ENCODE assay signal across 8 mouse cellular contexts in genomic region chr11:69997070-69997509, GRCm38 (mm10). TPM values are rescaled to one million over a fixed set of nuclear protein-coding genes. Genes with fewer than 3 reads are reported as not detected.
DNase-seq lines count a peak whose midpoint lies in the region; ATAC-seq and TF ChIP-seq lines count a peak whose summit lies in the region.

No protein-coding gene starts in this region.

- DNase-seq in kidney, postnatal 25 days: peak; percentile 93 to 97
- peak; percentile 90 for DNase-seq in lung, embryonic 14.5 days
- peak; percentile 90 for DNase-seq in thymus, adult 2 months

- no peak for TF ChIP-seq CTCF in bone marrow, adult 2 months (IDR thresholded peaks at IDR 0.05; ENCODE audit: control insufficient read depth, insufficient read depth, low read length)
- TF ChIP-seq CTCF in embryonic fibroblast, embryonic 13.5 days (IDR thresholded peaks at IDR 0.05; ENCODE audit: borderline replicate concordance, insufficient read depth, low read length): no peak
- TF ChIP-seq CTCF in lung, embryonic 14.5 days (IDR thresholded peaks at IDR 0.05; ENCODE audit: low read depth): no peak
- no peak for TF ChIP-seq CTCF in thymus, adult 2 months (IDR thresholded peaks at IDR 0.05; ENCODE audit: borderline replicate concordance, control insufficient read depth, extremely low read depth, insufficient read depth, low read length, poor library complexity)

- WGBS in bone marrow, adult 2 months: 2% methylated on average over 41 of the region's 44 CpGs
- 2% methylated on average over 20 of the region's 44 CpGs for WGBS in heart, embryonic 15.5 days
- WGBS in lung, embryonic 14.5 days: 1% methylated on average over 40 of the region's 44 CpGs
- WGBS in neural tube, embryonic 15.5 days: under 1% methylated on average over 39 of the region's 44 CpGs
- WGBS in thymus, adult 2 months: 2% methylated on average over 42 of the region's 44 CpGs

- H3K36me3 ChIP-seq in heart, embryonic 15.5 days: peaks cover 31% of the 10 kb centered on the region
- peaks cover 42% of the 10 kb centered on the region for H3K36me3 ChIP-seq in lung, embryonic 14.5 days (ENCODE audit: insufficient read depth)
- peaks cover 36% of the 10 kb centered on the region for H3K36me3 ChIP-seq in neural tube, embryonic 15.5 days
- H3K36me3 ChIP-seq in thymus, adult 2 months (ENCODE audit: control insufficient read depth, insufficient read depth, low read length): peaks cover 17% of the 10 kb centered on the region

- H3K4me1 ChIP-seq in bone marrow, adult 2 months (ENCODE audit: control insufficient read depth, insufficient read depth, low read length): peaks cover 4% of the 10 kb centered on the region
- 0 out of 2 replicates have a peak, but pooled peaks cover 3% of the 10 kb centered on the region for H3K4me1 ChIP-seq in embryonic fibroblast, embryonic 13.5 days (ENCODE audit: control insufficient read depth, insufficient read depth, low read length)
- H3K4me1 ChIP-seq in heart, embryonic 15.5 days (replicated peaks): peaks cover 48% of the 10 kb centered on the region
- peaks cover 15% of the 10 kb centered on the region for H3K4me1 ChIP-seq in lung, embryonic 14.5 days (ENCODE audit: insufficient read depth)
- H3K4me1 ChIP-seq in neural tube, embryonic 15.5 days: peaks cover 56% of the 10 kb centered on the region
- peaks cover 15% of the 10 kb centered on the region for H3K4me1 ChIP-seq in thymus, adult 2 months (replicated peaks; ENCODE audit: control insufficient read depth, insufficient read depth, low read length)

- peak overlapping the region; percentile 65 for H3K4me2 ChIP-seq in heart, embryonic 15.5 days
- H3K4me2 ChIP-seq in lung, embryonic 14.5 days: peak overlapping the region; percentile 63
- H3K4me2 ChIP-seq in neural tube, embryonic 15.5 days: peak overlapping the region; percentile 73

- peak; percentile 22 for ATAC-seq in CD4-positive, CD25-positive, alpha-beta regulatory T cell, adult 4 months
- ATAC-seq in heart, embryonic 15.5 days (replicated peaks; ENCODE audit: insufficient number of reproducible peaks, insufficient read depth, low FRiP score, low read depth): peak; percentile 61
- ATAC-seq in lung, embryonic 14.5 days (ENCODE audit: insufficient read depth): peak; percentile 59
- peak; percentile 9 for ATAC-seq in neural tube, embryonic 15.5 days (ENCODE audit: low FRiP score)

- peak overlapping the region; percentile 99 for H3K9ac ChIP-seq in heart, embryonic 15.5 days
- peak overlapping the region; percentile 85 for H3K9ac ChIP-seq in lung, embryonic 14.5 days
- H3K9ac ChIP-seq in neural tube, embryonic 15.5 days (replicated peaks): peak overlapping the region; percentile 83

- H3K27me3 ChIP-seq in heart, embryonic 15.5 days: no peaks in the 10 kb centered on the region
- no peaks in the 10 kb centered on the region for H3K27me3 ChIP-seq in lung, embryonic 14.5 days (ENCODE audit: insufficient read depth, low read length)
- no peaks in the 10 kb centered on the region for H3K27me3 ChIP-seq in neural tube, embryonic 15.5 days (replicated peaks)
- H3K27me3 ChIP-seq in thymus, adult 2 months (ENCODE audit: control insufficient read depth, insufficient read depth, low read length): no peaks in the 10 kb centered on the region

- H3K9me3 ChIP-seq in heart, embryonic 15.5 days (replicated peaks): no peaks in the 10 kb centered on the region
- H3K9me3 ChIP-seq in lung, embryonic 14.5 days (ENCODE audit: low read depth, low read length): no peaks in the 10 kb centered on the region
- H3K9me3 ChIP-seq in neural tube, embryonic 15.5 days (replicated peaks): no peaks in the 10 kb centered on the region

- TF ChIP-seq POLR2A in bone marrow, adult 2 months (IDR thresholded peaks at IDR 0.05; ENCODE audit: borderline replicate concordance, control insufficient read depth, low read depth, low read length): peak; percentile 56; the same call in 1 of the 2 replicates
- TF ChIP-seq POLR2A in embryonic fibroblast, embryonic 13.5 days (IDR thresholded peaks at IDR 0.05; ENCODE audit: low read depth, low read length): peak; percentile 62
- peak; percentile 70; the same call in 1 of the 2 replicates for TF ChIP-seq POLR2A in thymus, adult 2 months (IDR thresholded peaks at IDR 0.05; ENCODE audit: control insufficient read depth, extremely low read depth, insufficient read depth, low read length, poor library complexity)

- peak overlapping the region; percentile 89 for H3K4me3 ChIP-seq in bone marrow, adult 2 months (replicated peaks; ENCODE audit: control insufficient read depth, low read depth, low read length)
- H3K4me3 ChIP-seq in embryonic fibroblast, embryonic 13.5 days (ENCODE audit: insufficient read depth, low read length): peak overlapping the region; percentile 79
- H3K4me3 ChIP-seq in heart, embryonic 15.5 days: peak overlapping the region; percentile 96
- H3K4me3 ChIP-seq in lung, embryonic 14.5 days (ENCODE audit: low read depth, low read length): peak overlapping the region; percentile 98
- peak overlapping the region; percentile 89 for H3K4me3 ChIP-seq in neural tube, embryonic 15.5 days (replicated peaks)
- H3K4me3 ChIP-seq in thymus, adult 2 months (ENCODE audit: control insufficient read depth, insufficient read depth, low read length): peak overlapping the region; percentile 88

- H3K27ac ChIP-seq in bone marrow, adult 2 months (ENCODE audit: control insufficient read depth, insufficient read depth, low read depth, low read length, poor library complexity): peak overlapping the region; percentile 98
- H3K27ac ChIP-seq in embryonic fibroblast, embryonic 13.5 days (ENCODE audit: insufficient read depth, low read length): peak overlapping the region; percentile 94
- peak overlapping the region; percentile 99 for H3K27ac ChIP-seq in heart, embryonic 15.5 days
- H3K27ac ChIP-seq in lung, embryonic 14.5 days (ENCODE audit: low read depth): peak overlapping the region; percentile 98
- H3K27ac ChIP-seq in neural tube, embryonic 15.5 days (replicated peaks): peak overlapping the region; percentile 94
- peak overlapping the region; percentile 91 for H3K27ac ChIP-seq in thymus, adult 2 months (ENCODE audit: control insufficient read depth, insufficient read depth, low read length)

RNA-seq across cellular contexts. Expression of gene Phf23, which starts 1.5 kb away (rescaled TPM):
- polyA plus RNA-seq in CD4-positive, CD25-positive, alpha-beta regulatory T cell, adult 4 months (2017; shearing (Covaris generic)): 10 to 100 TPM; 41.3 to 43.5 TPM
- 26.8 and 72.4 TPM in 2 replicates for polyA plus RNA-seq in bone marrow, adult 2 months (2011; ENCODE audit: insufficient read depth, insufficient read length, low replicate concordance, missing spikeins)
- polyA plus RNA-seq in embryonic fibroblast, embryonic 13.5 days (2011; ENCODE audit: insufficient read length, low read depth, missing spikeins): 78.6 and 89.1 TPM in 2 replicates
- 38.4 and 42.4 TPM in 2 replicates for polyA plus RNA-seq in heart, embryonic 15.5 days (2015; fragmentation: Nextera tagmentation; extraction: Ambion mirVana)
- 41.1 and 42.8 TPM in 2 replicates for polyA plus RNA-seq in lung, embryonic 14.5 days (2014; fragmentation: Nextera tagmentation; extraction: Ambion mirVana)
- polyA plus RNA-seq in neural tube, embryonic 15.5 days (2015; fragmentation: Nextera tagmentation; extraction: Ambion mirVana): 53.5 and 57.8 TPM in 2 replicates
- polyA plus RNA-seq in thymus, adult 2 months (2012; rRNA removed): 36.5 and 43.4 TPM in 2 replicates

RNA-seq across cellular contexts. Expression of gene Dvl2, which starts 3.3 kb away (rescaled TPM):
- polyA plus RNA-seq in CD4-positive, CD25-positive, alpha-beta regulatory T cell, adult 4 months (2017; shearing (Covaris generic)): 1 to 10 TPM; 4.0 to 4.6 TPM
- polyA plus RNA-seq in bone marrow, adult 2 months (2011; ENCODE audit: insufficient read depth, insufficient read length, low replicate concordance, missing spikeins): 4.4 and 12.8 TPM in 2 replicates
- 27.7 and 32.1 TPM in 2 replicates for polyA plus RNA-seq in embryonic fibroblast, embryonic 13.5 days (2011; ENCODE audit: insufficient read length, low read depth, missing spikeins)
- 17.4 and 24.8 TPM in 2 replicates for polyA plus RNA-seq in heart, embryonic 15.5 days (2015; fragmentation: Nextera tagmentation; extraction: Ambion mirVana)
- polyA plus RNA-seq in lung, embryonic 14.5 days (2014; fragmentation: Nextera tagmentation; extraction: Ambion mirVana): 36.2 and 40.8 TPM in 2 replicates
- polyA plus RNA-seq in neural tube, embryonic 15.5 days (2015; fragmentation: Nextera tagmentation; extraction: Ambion mirVana): 22.6 and 25.1 TPM in 2 replicates
- polyA plus RNA-seq in thymus, adult 2 months (2012; rRNA removed): 52.4 and 55.7 TPM in 2 replicates

RNA-seq across cellular contexts. Expression of gene Gabarap, which starts 6.1 kb away (rescaled TPM):
- 100 to 1,000 TPM; 282 to 355 TPM for polyA plus RNA-seq in CD4-positive, CD25-positive, alpha-beta regulatory T cell, adult 4 months (2017; shearing (Covaris generic))
- 204 and 443 TPM in 2 replicates for polyA plus RNA-seq in bone marrow, adult 2 months (2011; ENCODE audit: insufficient read depth, insufficient read length, low replicate concordance, missing spikeins)
- 639 and 646 TPM in 2 replicates for polyA plus RNA-seq in embryonic fibroblast, embryonic 13.5 days (2011; ENCODE audit: insufficient read length, low read depth, missing spikeins)
- polyA plus RNA-seq in heart, embryonic 15.5 days (2015; fragmentation: Nextera tagmentation; extraction: Ambion mirVana): 402 and 455 TPM in 2 replicates
- polyA plus RNA-seq in lung, embryonic 14.5 days (2014; fragmentation: Nextera tagmentation; extraction: Ambion mirVana): 444 and 455 TPM in 2 replicates
- polyA plus RNA-seq in neural tube, embryonic 15.5 days (2015; fragmentation: Nextera tagmentation; extraction: Ambion mirVana): 549 and 565 TPM in 2 replicates
- 270 and 395 TPM in 2 replicates for polyA plus RNA-seq in thymus, adult 2 months (2012; rRNA removed)

RNA-seq across cellular contexts. Expression of gene Elp5, which starts 14.8 kb away (rescaled TPM):
- 10 to 100 TPM; 69.7 to 79.3 TPM for polyA plus RNA-seq in CD4-positive, CD25-positive, alpha-beta regulatory T cell, adult 4 months (2017; shearing (Covaris generic))
- 27.2 and 50.6 TPM in 2 replicates for polyA plus RNA-seq in bone marrow, adult 2 months (2011; ENCODE audit: insufficient read depth, insufficient read length, low replicate concordance, missing spikeins)
- polyA plus RNA-seq in embryonic fibroblast, embryonic 13.5 days (2011; ENCODE audit: insufficient read length, low read depth, missing spikeins): 68.8 and 86.1 TPM in 2 replicates
- polyA plus RNA-seq in heart, embryonic 15.5 days (2015; fragmentation: Nextera tagmentation; extraction: Ambion mirVana): 97.8 and 99.6 TPM in 2 replicates
- polyA plus RNA-seq in lung, embryonic 14.5 days (2014; fragmentation: Nextera tagmentation; extraction: Ambion mirVana): 108 and 113 TPM in 2 replicates
- polyA plus RNA-seq in neural tube, embryonic 15.5 days (2015; fragmentation: Nextera tagmentation; extraction: Ambion mirVana): 159 and 167 TPM in 2 replicates
- 69.4 and 75.3 TPM in 2 replicates for polyA plus RNA-seq in thymus, adult 2 months (2012; rRNA removed)

RNA-seq across cellular contexts. Expression of gene Ctdnep1, which starts 16.1 kb away (rescaled TPM):
- 10 to 100 TPM; 21.1 to 25.4 TPM for polyA plus RNA-seq in CD4-positive, CD25-positive, alpha-beta regulatory T cell, adult 4 months (2017; shearing (Covaris generic))
- 42.5 and 60.6 TPM in 2 replicates for polyA plus RNA-seq in bone marrow, adult 2 months (2011; ENCODE audit: insufficient read depth, insufficient read length, low replicate concordance, missing spikeins)
- 140 and 171 TPM in 2 replicates for polyA plus RNA-seq in embryonic fibroblast, embryonic 13.5 days (2011; ENCODE audit: insufficient read length, low read depth, missing spikeins)
- polyA plus RNA-seq in heart, embryonic 15.5 days (2015; fragmentation: Nextera tagmentation; extraction: Ambion mirVana): 19.9 and 21.6 TPM in 2 replicates
- 25.4 and 28.3 TPM in 2 replicates for polyA plus RNA-seq in lung, embryonic 14.5 days (2014; fragmentation: Nextera tagmentation; extraction: Ambion mirVana)
- 23.6 and 27.2 TPM in 2 replicates for polyA plus RNA-seq in neural tube, embryonic 15.5 days (2015; fragmentation: Nextera tagmentation; extraction: Ambion mirVana)
- 133 and 148 TPM in 2 replicates for polyA plus RNA-seq in thymus, adult 2 months (2012; rRNA removed)

Comparison
In these comparisons a context has a peak if more than half of its experiments do, and no peak if none do; other contexts are left out.
1. Peak in every context shown above with its lines: DNase-seq, ATAC-seq, H3K4me3 ChIP-seq and H3K27ac ChIP-seq.
2. ATAC-seq: peak in every context shown above with its lines; median percentile 61 in heart, embryonic 15.5 days; 59 in lung, embryonic 14.5 days; 22 in CD4-positive, CD25-positive, alpha-beta regulatory T cell, adult 4 months; 9 in neural tube, embryonic 15.5 days.